Mouse (Mus musculus) heart, adult 8-10 months (tissue): ENCODE data around the gene Ttll10. TPM values are rescaled to one million over a fixed set of nuclear protein-coding genes. Genes with fewer than 3 reads are reported as not detected.

Source experiments
- DNase-seq: peaks from one replicate; pipeline ENCODE4 v3.0.0; 2022; ENCODE audit warnings: low spot score
- total RNA-seq, 4 experiments: library from RNA; stranded (reverse); gene quantifications; 2 replicates each; pipeline ENCODE4 v1.2.4; 2022

The Ttll10 gene
- under 1 TPM in 1 of 4 experiments, not detected in 3; 0.28 TPM for total RNA-seq

GRCm38 (mm10) chr4:156059261-156059660 lies at the start of gene Ttll10:
Ttll10 (minus strand) TSS chr4:156059414.
- no peak for DNase-seq

DNA sequence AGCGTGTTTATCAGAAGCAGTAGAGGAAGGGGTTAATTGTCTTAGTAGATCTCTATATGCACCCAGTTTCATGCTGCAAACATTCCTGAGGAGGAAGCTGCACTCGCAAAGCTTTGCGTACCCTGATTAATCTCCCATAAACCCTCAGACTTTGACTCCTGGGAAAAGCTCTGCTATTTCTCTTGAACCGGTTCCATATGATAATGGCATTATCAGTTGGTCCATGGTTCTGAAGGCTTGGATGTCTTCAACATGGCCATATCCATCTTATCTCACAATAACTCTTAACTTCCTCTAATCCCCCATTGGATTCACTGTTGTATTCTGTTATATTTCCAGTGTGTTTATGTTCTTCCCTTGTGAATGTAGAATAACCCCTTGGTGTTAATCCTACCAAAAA lies 44.1 kb upstream of the Ttll10 start:
- DNase-seq: no peak

GRCm38 (mm10) chr4:156101481-156101903 lies 42.3 kb upstream of the Ttll10 start:
- no peak for DNase-seq

DNA sequence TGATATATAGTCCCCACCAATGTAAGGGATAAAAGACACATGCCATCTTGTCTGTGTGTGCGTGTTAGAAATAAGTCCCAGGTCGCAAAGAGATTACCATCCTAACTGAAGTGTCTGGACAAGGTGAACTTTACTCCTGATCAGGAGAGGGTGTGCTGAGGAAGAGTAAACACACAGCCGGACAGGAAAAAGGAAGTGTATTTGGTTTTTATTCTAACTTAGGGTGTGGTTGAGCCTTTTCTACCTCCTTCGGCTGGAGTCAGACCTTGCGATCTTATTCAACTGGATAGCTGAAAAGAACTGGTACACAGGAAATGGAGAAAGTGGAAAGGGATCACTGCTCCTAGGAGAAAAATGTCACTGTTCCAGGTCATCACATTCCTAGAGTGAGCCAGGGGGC lies 41.3 kb upstream of the Ttll10 start:
- DNase-seq: no peak

GRCm38 (mm10) chr4:156099427-156099826 lies 40.2 kb upstream of the Ttll10 start:
- no peak for DNase-seq

- no peak for DNase-seq
Measured at GRCm38 (mm10) chr4:156097770-156098366, 38.7 kb upstream of the Ttll10 start.

DNA sequence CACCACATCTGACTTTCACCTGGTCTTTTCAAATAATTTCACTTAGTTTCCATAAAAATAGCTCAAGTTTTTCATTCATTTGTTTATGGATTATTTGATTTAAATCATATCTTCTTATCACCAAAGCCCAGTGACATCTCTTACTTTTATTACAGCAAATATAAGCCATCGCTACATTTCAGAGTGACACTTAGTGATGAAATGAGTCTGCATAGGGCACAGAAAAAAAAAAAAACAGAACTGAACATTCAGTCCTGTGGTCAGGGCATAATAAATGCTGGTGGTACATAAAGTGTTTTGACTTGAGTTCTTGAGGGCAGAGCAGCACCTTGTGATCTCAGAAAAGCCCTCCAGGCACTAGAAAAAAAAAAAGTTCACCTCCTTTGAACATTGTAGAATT lies 37.0 kb upstream of the Ttll10 start:
- DNase-seq: no peak

- DNase-seq: no peak
Measured at GRCm38 (mm10) chr4:156093758-156094157, 34.5 kb upstream of the Ttll10 start.

DNA sequence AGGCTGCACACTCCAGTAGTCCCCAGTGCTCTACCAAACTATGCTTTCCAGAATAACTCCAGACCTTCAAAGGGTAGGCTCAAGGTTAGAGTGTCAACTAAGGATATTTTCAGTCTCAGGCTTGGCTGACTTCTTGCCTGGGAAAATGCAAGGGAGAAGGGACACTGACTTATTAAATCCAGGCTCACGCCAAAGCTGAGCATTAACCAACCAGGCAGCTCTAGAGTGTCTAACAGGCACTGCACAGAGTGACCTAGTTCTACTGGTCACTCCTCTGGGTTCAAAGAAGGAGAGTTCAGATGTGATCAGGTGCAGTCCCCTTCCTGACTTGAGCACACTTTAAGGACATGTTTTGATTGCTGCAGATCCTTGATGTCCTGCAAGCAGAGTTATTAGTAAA lies 33.6 kb upstream of the Ttll10 start:
- DNase-seq: no peak

GRCm38 (mm10) chr4:156091236-156091635 lies 32.0 kb upstream of the Ttll10 start:
- no peak for DNase-seq

- no peak for DNase-seq
Measured at GRCm38 (mm10) chr4:156087398-156088087, 28.3 kb upstream of the Ttll10 start.

GRCm38 (mm10) chr4:156085256-156085655 lies 26.0 kb upstream of the Ttll10 start:
- DNase-seq: no peak

DNA sequence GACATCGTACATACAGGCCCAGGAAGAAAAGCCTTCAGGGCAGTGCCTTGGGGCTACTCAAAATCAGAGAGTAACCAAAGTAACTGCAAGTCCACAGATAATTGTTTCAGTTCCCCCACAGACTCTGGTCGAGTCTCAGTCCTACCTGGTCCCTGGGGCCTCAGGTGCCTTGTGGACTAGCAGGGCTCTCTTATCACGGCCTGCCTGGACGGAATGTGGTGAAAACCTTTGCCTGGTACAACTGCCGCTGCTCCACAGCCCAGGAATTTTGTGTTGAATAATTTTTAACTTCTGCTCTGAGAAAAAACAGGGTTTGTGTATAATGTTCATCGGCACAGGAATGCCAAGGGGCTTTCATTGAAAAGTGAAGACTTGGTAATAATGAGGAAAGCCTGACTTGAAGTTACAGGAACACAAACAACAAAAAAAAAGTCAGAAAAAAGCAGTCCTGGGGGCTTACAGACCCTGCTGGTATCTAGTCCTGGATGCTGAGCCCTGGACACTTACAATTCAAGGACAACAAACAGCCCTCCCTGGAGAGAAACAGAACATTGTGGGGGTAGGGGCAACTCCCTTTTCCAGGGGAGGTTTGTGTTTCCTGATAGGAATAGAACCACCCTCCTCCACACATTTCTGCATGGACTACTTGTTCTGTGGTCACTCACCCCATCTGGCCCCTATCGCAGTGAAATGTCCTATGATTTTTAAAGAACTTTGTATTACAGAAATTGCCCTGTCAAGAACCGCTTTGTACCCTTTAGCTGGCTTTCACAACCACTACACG lies 25.1 kb upstream of the Ttll10 start:
- no peak for DNase-seq

- no peak for DNase-seq
Measured at GRCm38 (mm10) chr4:156083348-156083747, 24.1 kb upstream of the Ttll10 start.

GRCm38 (mm10) chr4:156082621-156083234 lies 23.5 kb upstream of the Ttll10 start:
- DNase-seq: no peak

DNA sequence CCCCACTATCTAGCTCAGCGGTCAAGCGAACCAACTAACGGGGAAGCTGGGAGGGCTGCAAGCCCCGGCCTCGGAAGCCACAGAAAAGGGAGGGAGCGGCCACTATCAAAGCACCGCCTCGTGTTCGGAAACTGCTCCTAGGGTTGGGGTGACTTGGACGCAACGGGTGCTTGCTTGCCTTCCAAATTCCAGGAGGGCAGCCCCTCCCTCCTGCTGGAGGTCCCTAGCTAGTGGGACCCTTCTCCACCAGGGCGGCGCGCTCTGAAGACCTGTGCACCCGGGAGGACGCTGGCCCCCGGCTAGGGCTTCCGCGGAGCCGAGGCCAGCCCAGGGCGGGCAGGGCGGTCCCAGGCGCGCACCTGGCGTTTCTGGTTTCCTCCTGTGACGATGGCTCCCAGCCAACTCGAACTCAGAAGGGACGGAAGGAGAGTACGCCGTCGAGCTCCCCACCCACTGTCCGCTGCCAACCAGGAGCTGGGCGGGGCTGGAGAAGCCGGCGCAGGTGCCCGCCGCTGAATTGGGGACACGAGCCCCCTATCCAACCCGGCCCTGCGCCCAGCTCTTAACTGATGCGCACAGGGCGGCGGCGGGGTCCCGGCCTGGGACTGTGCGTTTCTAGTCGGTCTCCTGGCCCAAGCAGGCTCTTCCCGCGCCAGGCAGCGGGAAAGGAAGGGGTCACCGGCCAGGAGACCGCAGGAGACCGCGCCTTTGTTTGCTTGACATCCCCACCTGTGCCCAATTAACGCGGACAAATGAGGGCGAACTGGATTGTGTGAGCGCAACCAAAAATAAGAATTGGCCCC lies 18.5 kb upstream of the Ttll10 start:
- DNase-seq: no peak

- no peak for DNase-seq
Measured at GRCm38 (mm10) chr4:156076911-156077382, 17.7 kb upstream of the Ttll10 start.

- DNase-seq: no peak
Measured at GRCm38 (mm10) chr4:156070716-156071115, 11.5 kb upstream of the Ttll10 start.

GRCm38 (mm10) chr4:156070276-156070675 lies 11.1 kb upstream of the Ttll10 start:
- DNase-seq: no peak

DNA sequence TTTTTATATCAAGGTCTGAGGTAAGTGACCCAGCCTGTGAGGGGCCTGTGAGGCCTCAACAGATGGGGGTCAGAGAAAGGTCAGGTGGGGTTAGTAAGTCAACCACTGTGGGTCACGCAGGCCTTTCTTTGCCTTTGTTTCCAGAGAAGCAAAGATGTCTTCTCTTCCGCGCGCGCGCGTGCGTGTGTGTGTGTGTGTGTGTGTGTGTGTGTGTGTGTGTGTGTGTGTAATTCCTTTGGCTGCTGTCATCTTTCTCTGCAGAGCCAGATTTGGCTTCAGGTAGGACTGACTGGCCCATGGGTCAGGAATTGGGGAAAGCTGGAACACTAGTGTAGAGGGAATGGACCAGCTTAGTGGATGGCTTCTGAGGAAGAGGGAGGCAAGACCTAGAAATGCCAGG lies 10.5 kb upstream of the Ttll10 start:
- no peak for DNase-seq

- no peak for DNase-seq
Measured at GRCm38 (mm10) chr4:156067256-156067949, 8.2 kb upstream of the Ttll10 start.
